Mouse (Mus musculus): ENCODE measurements around the gene Usp7. TPM values are rescaled to one million over a fixed set of nuclear protein-coding genes. Genes with fewer than 3 reads are reported as not detected.

Usp7 gene
- polyA plus RNA-seq, 1 experiment from 2014 or later = 22.6 TPM

- no peak for ATAC-seq
- 84% methylated on average over 24 of the region's 24 CpGs for WGBS
- no peak overlapping the region for H3K4me3 ChIP-seq (replicated peaks)
- no peaks in the 10 kb centered on the region for H3K9me3 ChIP-seq
- no peak overlapping the region for H3K4me2 ChIP-seq (replicated peaks)
- H3K4me1 ChIP-seq (replicated peaks) = peaks cover 33% of the 10 kb centered on the region
- no peak overlapping the region for H3K9ac ChIP-seq
- no peak overlapping the region for H3K27ac ChIP-seq
- no peaks in the 10 kb centered on the region for H3K27me3 ChIP-seq (replicated peaks)
- H3K36me3 ChIP-seq = peaks cover 20% of the 10 kb centered on the region
Measured at GRCm38 (mm10) chr16:8663606-8664539, 128.2 kb downstream of the Usp7 start.

- WGBS = no CpG with 5 or more reads among the region's 2 CpGs
- Histone ChIP-seq H3K4me3 (replicated peaks) (no peak overlapping the region), H3K4me1 (replicated peaks) (peaks cover 24% of the 10 kb centered on the region), H3K4me2 (replicated peaks) (no peak overlapping the region), H3K36me3 (peaks cover 20% of the 10 kb centered on the region; the same call in 1 of the 2 replicates), H3K27ac (no peak overlapping the region), H3K9ac (no peak overlapping the region), H3K9me3 (no peaks in the 10 kb centered on the region), H3K27me3 (replicated peaks) (no peaks in the 10 kb centered on the region)
- ATAC-seq = no peak
Measured at GRCm38 (mm10) chr16:8663022-8663421, 129.1 kb downstream of the Usp7 start.

- Histone ChIP-seq H3K9ac (no peak overlapping the region), H3K27me3 (replicated peaks) (no peaks in the 10 kb centered on the region), H3K36me3 (peaks cover 33% of the 10 kb centered on the region; the same call in 1 of the 2 replicates), H3K9me3 (no peaks in the 10 kb centered on the region), H3K4me2 (replicated peaks) (no peak overlapping the region), H3K27ac (no peak overlapping the region), H3K4me1 (replicated peaks) (no peaks in the 10 kb centered on the region), H3K4me3 (replicated peaks) (no peak overlapping the region)
- ATAC-seq = no peak
- 94% methylated on average over 4 of the region's 4 CpGs for WGBS
Measured at GRCm38 (mm10) chr16:8658764-8659163, 133.3 kb downstream of the Usp7 start.

GRCm38 (mm10) chr16:8658349-8658748, 133.8 kb downstream of the Usp7 start:
- ATAC-seq = no peak
- peaks cover 31% of the 10 kb centered on the region; the same call in 1 of the 2 replicates for H3K36me3 ChIP-seq

GRCm38 (mm10) chr16:8656256-8656655, 135.9 kb downstream of the Usp7 start:
- ATAC-seq = no peak
- no peak overlapping the region for H3K9ac ChIP-seq
- no peaks in the 10 kb centered on the region for H3K4me1 ChIP-seq (replicated peaks)
- no peaks in the 10 kb centered on the region for H3K9me3 ChIP-seq
- peaks cover 29% of the 10 kb centered on the region for H3K36me3 ChIP-seq
- H3K27me3 ChIP-seq (replicated peaks) = no peaks in the 10 kb centered on the region
- H3K4me3 ChIP-seq (replicated peaks) = no peak overlapping the region
- H3K27ac ChIP-seq = no peak overlapping the region
- 80% methylated on average over 2 of the region's 2 CpGs for WGBS
- no peak overlapping the region for H3K4me2 ChIP-seq (replicated peaks)

More at GRCm38 (mm10) chr16:8658349-8658748, 133.8 kb downstream of the Usp7 start:
- no peaks in the 10 kb centered on the region for H3K9me3 ChIP-seq
- no peak overlapping the region for H3K9ac ChIP-seq
- H3K27me3 ChIP-seq (replicated peaks) = no peaks in the 10 kb centered on the region
- H3K27ac ChIP-seq = no peak overlapping the region
- WGBS = 87% methylated on average over 4 of the region's 4 CpGs
- H3K4me2 ChIP-seq (replicated peaks) = no peak overlapping the region
- no peak overlapping the region for H3K4me3 ChIP-seq (replicated peaks)
- no peaks in the 10 kb centered on the region for H3K4me1 ChIP-seq (replicated peaks)

- Histone ChIP-seq H3K36me3 (peaks cover 31% of the 10 kb centered on the region), H3K27ac (no peak overlapping the region), H3K9me3 (no peaks in the 10 kb centered on the region), H3K4me1 (replicated peaks) (no peaks in the 10 kb centered on the region), H3K27me3 (replicated peaks) (no peaks in the 10 kb centered on the region), H3K4me2 (replicated peaks) (no peak overlapping the region), H3K4me3 (replicated peaks) (no peak overlapping the region), H3K9ac (no peak overlapping the region)
- ATAC-seq = 0 out of 2 replicates have a peak, but pooled peaks have one; percentile 33
- 79% methylated on average over 9 of the region's 9 CpGs for WGBS
Measured at GRCm38 (mm10) chr16:8655599-8655998, 136.5 kb downstream of the Usp7 start.

GRCm38 (mm10) chr16:8655108-8655507, 137.0 kb downstream of the Usp7 start:
- H3K9me3 ChIP-seq = no peaks in the 10 kb centered on the region
- no peak overlapping the region for H3K4me2 ChIP-seq (replicated peaks)
- H3K4me3 ChIP-seq (replicated peaks) = no peak overlapping the region
- H3K27ac ChIP-seq = no peak overlapping the region
- no peaks in the 10 kb centered on the region for H3K4me1 ChIP-seq (replicated peaks)
- H3K27me3 ChIP-seq (replicated peaks) = no peaks in the 10 kb centered on the region
- no peak overlapping the region for H3K9ac ChIP-seq
- ATAC-seq = no peak
- H3K36me3 ChIP-seq = peaks cover 28% of the 10 kb centered on the region
- WGBS = 86% methylated on average over 6 of the region's 6 CpGs

- no peaks in the 10 kb centered on the region for H3K27me3 ChIP-seq (replicated peaks)
- H3K9ac ChIP-seq = no peak overlapping the region
- H3K9me3 ChIP-seq = no peaks in the 10 kb centered on the region
- H3K4me3 ChIP-seq (replicated peaks) = no peak overlapping the region
- no peak overlapping the region for H3K4me2 ChIP-seq (replicated peaks)
- WGBS = 97% methylated on average over 3 of the region's 3 CpGs
- H3K4me1 ChIP-seq (replicated peaks) = no peaks in the 10 kb centered on the region
- H3K27ac ChIP-seq = no peak overlapping the region
- no peak for ATAC-seq
- peaks cover 27% of the 10 kb centered on the region for H3K36me3 ChIP-seq
Measured at GRCm38 (mm10) chr16:8650007-8650406, 142.1 kb downstream of the Usp7 start.

- no peaks in the 10 kb centered on the region for H3K27me3 ChIP-seq (replicated peaks)
- peaks cover 22% of the 10 kb centered on the region for H3K36me3 ChIP-seq
- no peak overlapping the region for H3K9ac ChIP-seq
- H3K9me3 ChIP-seq = no peaks in the 10 kb centered on the region
- H3K27ac ChIP-seq = no peak overlapping the region
- no peak overlapping the region for H3K4me3 ChIP-seq (replicated peaks)
- ATAC-seq = no peak
- 78% methylated on average over 6 of the region's 6 CpGs for WGBS
- no peak overlapping the region for H3K4me2 ChIP-seq (replicated peaks)
- no peaks in the 10 kb centered on the region for H3K4me1 ChIP-seq (replicated peaks)
Measured at GRCm38 (mm10) chr16:8645546-8645945, 146.6 kb downstream of the Usp7 start.

- peak; percentile 84 for ATAC-seq
- peaks cover 17% of the 10 kb centered on the region for H3K36me3 ChIP-seq
- no peak overlapping the region for H3K27ac ChIP-seq
Measured at GRCm38 (mm10) chr16:8643855-8644254, 148.3 kb downstream of the Usp7 start.

More at GRCm38 (mm10) chr16:8643855-8644254, 148.3 kb downstream of the Usp7 start:
- Histone ChIP-seq H3K27me3 (replicated peaks) (no peaks in the 10 kb centered on the region), H3K9ac (no peak overlapping the region), H3K4me2 (replicated peaks) (no peak overlapping the region), H3K4me3 (replicated peaks) (no peak overlapping the region), H3K4me1 (replicated peaks) (0 out of 2 replicates have a peak, but pooled peaks cover 4% of the 10 kb centered on the region), H3K9me3 (no peaks in the 10 kb centered on the region)
- 72% methylated on average over 2 of the region's 2 CpGs for WGBS

Measured in intestine, embryonic 15.5 days (tissue).